Mouse (Mus musculus) kidney, adult 2 months (tissue): ENCODE measurements around the gene Elmo1. TPM values are rescaled to one million over a fixed set of nuclear protein-coding genes. Genes with fewer than 3 reads are reported as not detected.

Experiments
- DNase-seq: peaks from one replicate; pipeline ENCODE4 v3.0.0; 2021
- H3K27ac ChIP-seq: fragments of 200-500 bp; 2 replicates; pipeline ENCODE4 v1.5.1; 2012; ENCODE audit warnings: low read depth, low read length, control low read depth, inconsistent platforms; ENCODE audit not compliant: insufficient read depth
- H3K27me3 ChIP-seq: fragments of 200-500 bp; replicated peaks from 2 replicates; pipeline ENCODE4 v1.6.1; 2012; ENCODE audit warnings: mild to moderate bottlenecking, moderate library complexity, low read length, inconsistent platforms; ENCODE audit not compliant: control insufficient read depth, insufficient read depth
- H3K36me3 ChIP-seq: fragments of 200-500 bp; 2 replicates; pipeline ENCODE4 v1.6.1; 2012; ENCODE audit warnings: mild to moderate bottlenecking, moderate library complexity, low read length, inconsistent platforms; ENCODE audit not compliant: control insufficient read depth, insufficient read depth
- H3K4me1 ChIP-seq: fragments of 200-500 bp; 2 replicates; pipeline ENCODE4 v1.6.1; 2011; ENCODE audit warnings: low read length; ENCODE audit not compliant: control insufficient read depth, insufficient read depth
- H3K4me3 ChIP-seq: fragments of 200-500 bp; 2 replicates; pipeline ENCODE4 v1.5.1; 2011; ENCODE audit warnings: mild to moderate bottlenecking, low read depth, low read length, control low read depth; ENCODE audit not compliant: insufficient read depth
- CTCF ChIP-seq: fragments of 200-500 bp; conservative IDR thresholded peaks from 2 replicates; pipeline ENCODE4 v1.5.1; 2011; ENCODE audit warnings: low read depth, mild to moderate bottlenecking, control low read depth, low read length, moderate library complexity, mixed read lengths; ENCODE audit not compliant: insufficient read depth, insufficient read length
- POLR2A ChIP-seq: fragments of 200-500 bp; IDR thresholded peaks from one replicate; pipeline ENCODE4 v1.6.1; 2011; ENCODE audit warnings: low read depth, low read length, control low read depth
- WGBS: fragments of 180-500 bp; shearing (Covaris S2); methylation state at CpG from one replicate; pipeline ENCODE4 v1.1.7; 2018; 5-methylcytosine and 5-hydroxymethylcytosine counted together
- polyA plus RNA-seq: library from polyadenylated mRNA; depleted of rRNA; stranded (reverse); fragments of >200 nt; gene quantifications from 2 replicates; pipeline ENCODE4 v1.2.3, GENCODE M21; 2012

Elmo1 gene
- polyA plus RNA-seq, 1 experiment = 4.5 TPM

GRCm38 (mm10) chr13:20151302-20151978 is 61.0 kb downstream of the Elmo1 start:
- 57% methylated on average over 4 of the region's 4 CpGs for WGBS
- no peak overlapping the region for H3K4me3 ChIP-seq
- no peaks in the 10 kb centered on the region for H3K27me3 ChIP-seq
- DNase-seq = no peak
- TF ChIP-seq POLR2A = no peak
- no peak for TF ChIP-seq CTCF
- H3K4me1 ChIP-seq = no peaks in the 10 kb centered on the region
- no peaks in the 10 kb centered on the region for H3K36me3 ChIP-seq
- H3K27ac ChIP-seq = no peak overlapping the region

- no peak overlapping the region for H3K4me3 ChIP-seq
- no peaks in the 10 kb centered on the region for H3K4me1 ChIP-seq
- H3K27ac ChIP-seq = no peak overlapping the region
- no peaks in the 10 kb centered on the region for H3K27me3 ChIP-seq
- no peaks in the 10 kb centered on the region for H3K36me3 ChIP-seq
- TF ChIP-seq POLR2A (no peak), CTCF (no peak)
- DNase-seq = no peak
- WGBS = 96% methylated on average over 1 of the region's 1 CpGs
These were observed 66.7 kb downstream of the Elmo1 start for GRCm38 (mm10) chr13:20157059-20157458.

- DNase-seq = no peak
- H3K4me1 ChIP-seq = no peaks in the 10 kb centered on the region
These were observed 67.1 kb downstream of the Elmo1 start for GRCm38 (mm10) chr13:20157529-20157928.

DNA sequence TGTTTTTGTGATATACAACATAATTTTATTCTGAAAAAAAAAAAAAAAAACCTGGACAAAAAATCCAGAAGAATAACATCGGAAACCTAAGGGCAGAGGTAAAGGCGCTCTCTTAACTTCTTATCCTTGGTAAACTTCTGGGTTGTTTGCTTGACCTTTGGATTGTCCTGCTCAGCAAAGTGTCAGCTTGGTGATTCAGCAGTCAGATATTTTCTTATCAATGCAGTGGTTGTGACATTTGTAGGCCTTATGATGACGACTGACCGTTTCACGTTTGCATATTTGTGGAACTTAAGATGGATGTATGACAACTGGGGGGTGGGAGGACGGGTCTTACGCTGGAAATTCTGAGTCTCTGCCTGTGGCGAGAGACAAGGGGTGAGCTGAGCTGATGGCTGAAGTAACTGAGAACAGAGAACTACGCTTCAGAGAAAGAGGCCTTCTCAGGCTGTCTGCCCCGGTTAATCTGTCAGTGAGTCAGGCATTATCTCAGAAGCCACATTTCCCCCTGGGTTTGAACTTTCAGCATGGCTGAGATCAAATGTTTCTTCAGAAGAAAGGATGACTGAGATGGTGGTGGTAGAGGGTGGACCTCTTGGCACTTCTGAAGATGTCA is 73.1 kb downstream of the Elmo1 start:
- no peaks in the 10 kb centered on the region for H3K4me1 ChIP-seq
- TF ChIP-seq POLR2A (no peak), CTCF (no peak)
- DNase-seq = no peak
- no peak overlapping the region for H3K4me3 ChIP-seq
- 79% methylated on average over 10 of the region's 10 CpGs for WGBS
- no peaks in the 10 kb centered on the region for H3K27me3 ChIP-seq
- no peaks in the 10 kb centered on the region for H3K36me3 ChIP-seq
- no peak overlapping the region for H3K27ac ChIP-seq

More at GRCm38 (mm10) chr13:20157529-20157928, 67.1 kb downstream of the Elmo1 start:
- H3K27me3 ChIP-seq = no peaks in the 10 kb centered on the region
- TF ChIP-seq POLR2A (no peak), CTCF (no peak)
- no peak overlapping the region for H3K27ac ChIP-seq
- H3K4me3 ChIP-seq = no peak overlapping the region
- WGBS = 61% methylated on average over 5 of the region's 5 CpGs
- no peaks in the 10 kb centered on the region for H3K36me3 ChIP-seq

- H3K4me3 ChIP-seq = no peak overlapping the region
- no peak for DNase-seq
- H3K27ac ChIP-seq = no peak overlapping the region
- 65% methylated on average over 2 of the region's 2 CpGs for WGBS
- no peaks in the 10 kb centered on the region for H3K27me3 ChIP-seq
- H3K4me1 ChIP-seq = no peaks in the 10 kb centered on the region
- TF ChIP-seq CTCF = no peak
- TF ChIP-seq POLR2A = no peak
- H3K36me3 ChIP-seq = no peaks in the 10 kb centered on the region
These were observed 74.4 kb downstream of the Elmo1 start for GRCm38 (mm10) chr13:20164837-20165236.

DNA sequence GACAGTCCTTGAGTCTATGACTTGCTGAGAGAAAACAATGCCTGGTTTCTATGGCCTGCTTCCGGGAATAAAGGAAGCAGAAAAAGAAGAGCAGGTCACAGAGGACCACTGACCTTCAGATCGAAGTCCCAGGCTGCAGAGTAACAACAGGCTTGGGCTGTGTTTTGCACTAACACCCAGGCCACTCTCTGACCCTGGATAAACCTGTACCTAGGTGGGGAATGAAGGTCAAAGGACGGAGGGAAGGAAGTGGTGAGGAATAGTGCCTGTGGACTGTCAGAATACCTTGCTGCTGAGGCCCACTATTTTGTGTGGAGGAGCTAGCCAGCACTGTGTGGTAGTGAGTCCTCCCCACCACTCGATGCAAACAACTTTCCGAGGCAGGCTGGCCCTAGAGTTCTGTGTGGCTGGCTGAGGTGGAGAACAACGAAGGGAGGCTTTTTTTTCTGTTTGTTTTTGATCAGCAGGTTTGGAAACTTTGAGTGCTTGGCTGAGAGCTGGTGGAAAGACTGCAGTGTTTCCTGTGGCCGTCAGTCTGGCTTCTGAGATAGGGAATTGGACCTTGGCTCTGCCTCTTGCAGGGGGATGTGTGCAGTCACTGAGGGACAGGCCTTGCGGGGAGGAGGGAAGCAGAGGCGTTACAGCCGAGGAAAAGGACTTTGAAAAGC is 83.7 kb downstream of the Elmo1 start:
- peak; percentile 14 for DNase-seq
- H3K27ac ChIP-seq = no peak overlapping the region
- H3K36me3 ChIP-seq = no peaks in the 10 kb centered on the region
- 37% methylated on average over 10 of the region's 10 CpGs for WGBS
- peaks cover 6% of the 10 kb centered on the region; the same call in 1 of the 2 replicates for H3K4me1 ChIP-seq
- no peaks in the 10 kb centered on the region for H3K27me3 ChIP-seq
- TF ChIP-seq CTCF (no peak), POLR2A (no peak)
- no peak overlapping the region for H3K4me3 ChIP-seq
